Mouse (Mus musculus) mature B cell (primary cell): ENCODE data around the gene Tas2r118.

Experiments used
- in situ Hi-C: fragments of 300-500 bp; cut with MboI; formaldehyde crosslinking; loops from 2 replicates; pipeline ENCODE4 v1.14.3; 2019

Gene Tas2r118

GRCm38 (mm10) chr6:23969960-23970359 is at the start of gene Tas2r118:
Tas2r118 (minus strand) TSS chr6:23970060.
- in situ Hi-C loops = no loop called here

GRCm38 (mm10) chr6:24018320-24018719 is 48.5 kb upstream of the Tas2r118 start:
- in situ Hi-C loops = no loop called here

- in situ Hi-C loops = no loop called here
Observed at GRCm38 (mm10) chr6:23993276-23993675, 23.4 kb upstream of the Tas2r118 start.

GRCm38 (mm10) chr6:23990687-23991387 is 21.0 kb upstream of the Tas2r118 start:
- in situ Hi-C loops = no loop called here

GRCm38 (mm10) chr6:23986293-23986692 is 16.4 kb upstream of the Tas2r118 start:
- in situ Hi-C loops = no loop called here

- in situ Hi-C loops = no loop called here
Observed at GRCm38 (mm10) chr6:23966980-23967379, 2.9 kb downstream of the Tas2r118 start.

- in situ Hi-C loops = no loop called here
Observed at GRCm38 (mm10) chr6:23965925-23966324, 3.9 kb downstream of the Tas2r118 start.

GRCm38 (mm10) chr6:23963741-23964140 is 6.1 kb downstream of the Tas2r118 start:
- in situ Hi-C loops = no loop called here

- in situ Hi-C loops = no loop called here
Observed at GRCm38 (mm10) chr6:23940776-23941175, 29.1 kb downstream of the Tas2r118 start.

GRCm38 (mm10) chr6:23938575-23939488 is 31.0 kb downstream of the Tas2r118 start:
- in situ Hi-C loops = no loop called here

- in situ Hi-C loops = no loop called here
Observed at GRCm38 (mm10) chr6:23936414-23936813, 33.4 kb downstream of the Tas2r118 start.

- in situ Hi-C loops = no loop called here
Observed at GRCm38 (mm10) chr6:23923806-23924205, 46.1 kb downstream of the Tas2r118 start.
